Mouse (Mus musculus) gastrocnemius, adult 2 months (tissue): ENCODE results near the gene Sorcs3. TPM values are rescaled to one million over a fixed set of nuclear protein-coding genes. Genes with fewer than 3 reads are reported as not detected.

Experiments used
- DNase-seq: peaks from one replicate; pipeline ENCODE4 v3.0.0; 2022
- H3K27ac ChIP-seq: fragments of 200-600 bp; 2 replicates; pipeline ENCODE4 v1.8.1; 2022; ENCODE audit warnings: mild to moderate bottlenecking
- H3K4me3 ChIP-seq: fragments of 200-600 bp; 2 replicates; pipeline ENCODE4 v1.8.1; 2022; ENCODE audit warnings: mild to moderate bottlenecking, moderate library complexity
- CTCF ChIP-seq: fragments of 200-600 bp; IDR thresholded peaks from 2 replicates; pipeline ENCODE4 v1.8.1; 2022; ENCODE audit warnings: antibody characterized with exemption, mild to moderate bottlenecking, moderate library complexity
- intact Hi-C: fragments of 180-260 bp; cut with DNase I; formaldehyde crosslinking; loops from one replicate; pipeline ENCODE4 v1.15.1; 2025
- long read RNA-seq, 2 experiments: library from polyadenylated mRNA; stranded (forward); transcript quantifications; one replicate each; pipeline ENCODE4 v2.0.0; 2021
- total RNA-seq, 2 experiments: library from RNA; stranded (reverse); gene quantifications; 2 replicates each; pipeline ENCODE4 v1.2.3; 2021

Gene Sorcs3
- not detected for total RNA-seq
- long read RNA-seq, experiment 1, result 0 reads
- long read RNA-seq, experiment 2, result 0 reads

- Histone ChIP-seq H3K4me3 (peak within 1 kb of the TSS; percentile 47), H3K27ac (no peak within 1 kb of the TSS)
- DNase-seq, result no peak
- intact Hi-C loops, result no loop called here
- TF ChIP-seq CTCF, result no peak
Observed at GRCm38 (mm10) chr19:48205929-48206814, at the start of gene Sorcs3. TSS of gene Sorcs3 (plus strand) at chr19:48206025.

GRCm38 (mm10) chr19:48165341-48165740 lies 40.5 kb upstream of the Sorcs3 start:
- H3K27ac ChIP-seq, result no peak overlapping the region
- no peak overlapping the region for H3K4me3 ChIP-seq
- DNase-seq, result no peak
- intact Hi-C loops, result no loop called here
- TF ChIP-seq CTCF, result no peak

- intact Hi-C loops, result no loop called here
- no peak for DNase-seq
- TF ChIP-seq CTCF, result no peak
- Histone ChIP-seq H3K4me3 (no peak overlapping the region), H3K27ac (no peak overlapping the region)
Observed at GRCm38 (mm10) chr19:48167110-48167509, 38.7 kb upstream of the Sorcs3 start.

- no peak for DNase-seq
- no peak for TF ChIP-seq CTCF
- Histone ChIP-seq H3K4me3 (no peak overlapping the region), H3K27ac (no peak overlapping the region)
- intact Hi-C loops, result no loop called here
Observed at GRCm38 (mm10) chr19:48168284-48168683, 37.5 kb upstream of the Sorcs3 start.

- no peak overlapping the region for H3K27ac ChIP-seq
- DNase-seq, result no peak
- intact Hi-C loops, result no loop called here
- H3K4me3 ChIP-seq, result no peak overlapping the region
- no peak; the same call in 1 of the 2 replicates for TF ChIP-seq CTCF
Observed at GRCm38 (mm10) chr19:48174717-48175116, 31.1 kb upstream of the Sorcs3 start.

- intact Hi-C loops, result no loop called here
- no peak overlapping the region for H3K27ac ChIP-seq
- no peak for DNase-seq
- peak; percentile 53 for TF ChIP-seq CTCF
- H3K4me3 ChIP-seq, result no peak overlapping the region
Observed at GRCm38 (mm10) chr19:48203928-48204470, 1.8 kb upstream of the Sorcs3 start.

GRCm38 (mm10) chr19:48204476-48204875 lies 1.3 kb upstream of the Sorcs3 start:
- no peak for DNase-seq
- no peak for TF ChIP-seq CTCF
- Histone ChIP-seq H3K27ac (no peak overlapping the region), H3K4me3 (no peak overlapping the region)
- intact Hi-C loops, result no loop called here

- TF ChIP-seq CTCF, result no peak
- no peak for DNase-seq
- intact Hi-C loops, result no loop called here
- Histone ChIP-seq H3K27ac (no peak overlapping the region), H3K4me3 (peak overlapping the region; percentile 47)
Observed at GRCm38 (mm10) chr19:48204892-48205761, 698 bp upstream of the Sorcs3 start.

GRCm38 (mm10) chr19:48206861-48207730 lies 1.3 kb downstream of the Sorcs3 start:
- no peak for TF ChIP-seq CTCF
- H3K4me3 ChIP-seq, result no peak overlapping the region
- DNase-seq, result no peak
- intact Hi-C loops, result no loop called here
- H3K27ac ChIP-seq, result no peak overlapping the region

GRCm38 (mm10) chr19:48207731-48208370 lies 2.0 kb downstream of the Sorcs3 start:
- Histone ChIP-seq H3K4me3 (no peak overlapping the region), H3K27ac (no peak overlapping the region)
- TF ChIP-seq CTCF, result no peak
- no peak for DNase-seq
- intact Hi-C loops, result no loop called here

GRCm38 (mm10) chr19:48215379-48215778 lies 9.6 kb downstream of the Sorcs3 start:
- Histone ChIP-seq H3K27ac (no peak overlapping the region), H3K4me3 (no peak overlapping the region)
- no peak for TF ChIP-seq CTCF
- intact Hi-C loops, result no loop called here
- DNase-seq, result no peak
